Mouse (Mus musculus) embryo, embryonic 10 days (tissue): ENCODE results near the gene Dnm1l.
"Not testable (repeated sequence)": the region's sequence is repeated elsewhere in the genome, so short reads cannot be mapped to it uniquely, and the experiment has no call there.

Source experiments
- DNase-seq: peaks from one replicate; pipeline ENCODE4 v3.0.0-alpha.2; 2015; ENCODE audit warnings: low spot score

The Dnm1l gene

GRCm38 (mm10) chr16:16358481-16359100 lies at the start of gene Dnm1l:
Gene Dnm1l (minus strand): TSS chr16:16358959.
- peak; percentile 96 for DNase-seq

DNA sequence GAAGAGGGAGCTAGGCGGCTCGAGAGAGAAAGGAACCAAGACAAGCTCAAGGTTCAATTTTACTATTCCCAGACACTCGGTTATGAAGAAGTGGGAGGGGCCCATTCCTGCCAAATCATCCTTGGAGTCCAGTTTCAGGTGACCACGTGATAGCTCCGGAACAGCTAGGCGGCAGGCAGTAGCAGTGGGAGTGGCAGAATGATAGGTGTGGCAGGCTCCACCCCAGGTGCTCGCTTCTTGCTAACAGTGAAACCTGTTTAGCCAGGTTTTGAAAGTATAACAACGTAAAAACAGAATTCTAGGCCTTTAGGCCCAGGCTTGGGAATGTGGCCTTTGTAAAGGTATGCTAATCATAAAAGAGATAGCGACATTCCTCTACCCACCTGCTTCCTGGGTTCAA lies 8.5 kb upstream of the Dnm1l start:
- not testable (repeated sequence) for DNase-seq

GRCm38 (mm10) chr16:16359101-16359482 lies 333 bp upstream of the Dnm1l start:
- not testable (repeated sequence) for DNase-seq

DNA sequence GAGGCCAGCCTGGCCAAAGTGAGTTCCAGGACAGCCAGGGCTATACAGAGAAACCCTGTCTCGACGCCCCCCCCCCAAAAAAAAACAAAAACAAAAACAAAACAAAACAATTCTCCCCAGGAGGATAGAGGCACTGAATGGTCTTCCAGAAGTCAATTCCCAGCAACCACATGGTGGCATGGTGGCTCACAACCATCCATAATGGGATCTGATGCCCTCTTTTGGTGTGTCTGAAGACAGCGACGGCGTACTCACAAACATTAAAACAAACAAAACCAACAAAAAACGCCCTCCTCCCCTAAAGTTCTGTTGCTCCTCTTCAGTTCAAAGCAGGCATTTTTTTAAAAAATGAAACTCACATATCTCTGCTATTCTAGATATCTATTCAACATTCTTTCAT lies 851 bp downstream of the Dnm1l start:
- peak; percentile 37 for DNase-seq

GRCm38 (mm10) chr16:16346420-16346819 lies 12.3 kb downstream of the Dnm1l start:
- DNase-seq: no peak

DNA sequence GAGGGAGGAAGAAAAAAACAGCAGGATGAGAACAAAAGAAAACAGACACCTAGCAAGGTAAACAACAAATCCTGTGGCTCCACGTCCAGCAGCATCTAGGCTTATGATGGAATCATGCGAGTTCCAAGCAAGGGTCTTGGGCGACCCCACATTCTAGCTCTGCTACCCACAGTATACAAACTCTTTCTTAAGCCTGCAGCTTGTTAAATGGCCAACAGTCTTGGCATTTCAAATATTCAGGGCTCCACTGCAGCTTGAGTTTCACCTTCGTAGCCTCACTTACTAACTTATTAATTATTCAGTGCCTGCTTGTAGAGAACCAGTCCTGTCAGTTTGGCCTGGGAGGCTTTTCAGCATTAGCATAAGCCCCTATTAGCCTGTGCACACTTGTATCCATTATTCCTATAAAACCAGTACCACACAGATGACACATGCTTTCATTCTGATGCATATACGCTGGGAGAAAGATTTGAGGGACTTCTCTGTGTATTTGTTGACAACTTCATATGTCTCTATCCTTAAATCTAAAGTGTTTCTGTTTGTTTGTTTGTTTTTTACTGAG lies 32.9 kb downstream of the Dnm1l start:
- no peak for DNase-seq

DNA sequence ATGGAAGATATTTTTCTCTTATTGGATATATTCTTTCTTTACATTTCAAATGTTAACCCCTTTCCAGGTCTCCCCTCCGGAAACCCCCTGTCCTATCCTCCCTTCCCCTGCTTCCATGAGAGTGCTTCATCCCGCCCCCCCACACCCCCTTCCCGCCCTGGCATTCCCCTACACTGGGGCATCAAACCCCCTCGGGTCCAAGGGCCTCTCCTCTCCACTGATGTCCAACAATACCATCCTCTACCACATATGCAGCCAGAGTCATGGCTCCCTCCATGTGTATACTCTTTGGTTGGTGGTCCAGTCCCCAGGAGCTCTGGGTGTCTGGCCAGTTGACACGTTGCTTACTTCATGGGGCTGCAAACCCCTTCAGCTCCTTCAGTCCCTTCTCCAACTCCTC lies 47.4 kb downstream of the Dnm1l start:
- no peak for DNase-seq

DNA sequence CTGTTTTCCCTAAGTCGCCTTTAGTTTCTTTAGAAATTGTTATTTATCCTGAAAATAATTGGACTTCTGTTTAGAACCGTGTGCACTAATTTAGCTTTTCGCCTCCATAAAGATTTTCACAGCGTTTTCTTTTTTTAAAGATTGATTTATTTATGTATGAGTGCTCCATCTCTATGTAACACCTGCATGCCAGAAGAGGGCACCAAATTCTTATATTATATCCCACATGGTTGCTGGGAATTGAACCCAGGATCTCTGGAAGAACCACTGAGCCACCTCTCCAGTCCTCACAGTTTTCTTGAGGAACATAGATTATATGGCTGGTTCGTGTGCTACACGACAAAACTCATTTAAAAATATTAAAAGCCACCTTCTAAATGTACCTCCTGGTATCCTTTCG lies 54.9 kb downstream of the Dnm1l start:
- DNase-seq: peak; percentile 45

- peak; percentile 66 for DNase-seq
These were observed 55.5 kb downstream of the Dnm1l start for GRCm38 (mm10) chr16:16303138-16303827.

- DNase-seq: peak; percentile 95
These were observed 56.2 kb downstream of the Dnm1l start, which contains the start of gene Yars2 for GRCm38 (mm10) chr16:16302369-16303137. Gene Yars2 (plus strand): TSS chr16:16302965.

GRCm38 (mm10) chr16:16273752-16274151 lies 85.0 kb downstream of the Dnm1l start:
- no peak for DNase-seq

DNA sequence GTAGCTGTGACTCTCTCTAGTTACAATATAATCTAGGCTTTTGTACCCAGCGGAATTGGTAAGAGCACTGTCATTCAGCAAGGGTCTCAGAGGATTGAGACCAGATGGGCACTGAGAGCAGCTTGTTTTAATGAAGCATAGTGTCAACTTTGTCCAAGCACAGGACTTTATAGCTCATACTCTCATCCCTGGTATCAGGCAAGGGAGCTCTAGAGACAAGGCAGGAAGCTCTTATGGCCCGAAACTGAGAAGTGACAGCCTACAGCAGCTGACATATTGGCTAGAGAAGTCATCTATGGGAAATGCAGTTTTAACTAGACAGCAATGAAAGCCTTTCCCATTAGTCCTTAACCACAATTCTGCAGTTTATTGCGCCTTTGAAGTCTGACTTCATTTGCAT lies 85.8 kb downstream of the Dnm1l start:
- DNase-seq: no peak

GRCm38 (mm10) chr16:16262436-16262835 lies 96.3 kb downstream of the Dnm1l start:
- peak; percentile 1 for DNase-seq
